Mouse (Mus musculus): Measurements from ENCODE around the gene D5Ertd579e. TPM values are rescaled to one million over a fixed set of nuclear protein-coding genes. Genes with fewer than 3 reads are reported as not detected.

D5Ertd579e gene
- polyA plus RNA-seq (2012; ENCODE audit: insufficient read depth, low replicate concordance) = 3.7 and 4.2 TPM in 2 replicates

DNA sequence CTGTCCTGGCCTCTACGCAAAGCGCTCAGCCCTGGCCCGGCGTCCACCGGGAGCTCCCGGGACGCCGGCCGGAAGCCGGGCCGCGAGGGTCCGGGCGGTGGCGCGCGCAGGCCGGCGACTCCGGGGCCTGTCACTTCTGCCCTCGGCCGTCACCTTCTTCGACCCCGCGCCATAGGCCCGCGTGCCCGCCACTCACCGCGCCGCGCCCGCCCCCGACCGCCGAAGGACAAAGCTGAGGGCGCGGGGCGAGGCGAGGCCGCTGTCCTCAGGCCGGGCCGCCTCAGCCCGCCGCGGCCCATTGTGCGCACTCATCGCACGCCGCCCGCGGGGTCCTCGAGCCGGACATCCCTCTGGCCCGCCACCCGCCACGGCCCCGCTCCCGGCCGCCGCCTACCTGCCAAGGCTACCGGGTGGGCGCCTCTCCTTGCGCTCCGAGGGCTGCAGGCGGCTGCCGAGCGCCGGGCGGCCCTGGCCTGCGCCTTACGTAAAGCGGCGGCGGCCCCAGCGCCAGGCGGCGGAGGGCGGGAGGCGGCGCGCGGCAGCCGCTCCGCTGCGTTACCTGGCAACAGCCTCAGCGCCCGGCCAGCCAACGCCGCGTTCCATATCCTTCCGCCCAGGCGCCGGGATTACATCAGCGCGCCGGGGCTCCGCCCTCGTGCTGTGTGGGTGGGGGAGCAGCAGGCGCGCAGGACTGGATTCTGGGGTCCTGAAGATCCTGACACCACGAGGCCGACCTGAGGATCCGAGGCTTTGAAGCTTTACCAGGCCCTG is at the start of gene D5Ertd579e:
D5Ertd579e (minus strand) TSS at position 564 of the 771 bp plus-strand sequence.
- Histone ChIP-seq H3K4me3 (replicated peaks) (peak within 1 kb of the TSS; percentile 91), H3K9me3 (no peaks in the 10 kb centered on the region), H3K36me3 (replicated peaks; ENCODE audit: low read length) (peaks cover 28% of the 10 kb centered on the region), H3K4me1 (peaks cover 77% of the 10 kb centered on the region), H3K27me3 (replicated peaks) (no peaks in the 10 kb centered on the region)
- TF ChIP-seq FLI1 (IDR thresholded peaks at IDR 0.05; ENCODE audit: low read length) (no peak), GATA1 (IDR thresholded peaks at IDR 0.05; ENCODE audit: borderline replicate concordance, low read length) (no peak)

DNA sequence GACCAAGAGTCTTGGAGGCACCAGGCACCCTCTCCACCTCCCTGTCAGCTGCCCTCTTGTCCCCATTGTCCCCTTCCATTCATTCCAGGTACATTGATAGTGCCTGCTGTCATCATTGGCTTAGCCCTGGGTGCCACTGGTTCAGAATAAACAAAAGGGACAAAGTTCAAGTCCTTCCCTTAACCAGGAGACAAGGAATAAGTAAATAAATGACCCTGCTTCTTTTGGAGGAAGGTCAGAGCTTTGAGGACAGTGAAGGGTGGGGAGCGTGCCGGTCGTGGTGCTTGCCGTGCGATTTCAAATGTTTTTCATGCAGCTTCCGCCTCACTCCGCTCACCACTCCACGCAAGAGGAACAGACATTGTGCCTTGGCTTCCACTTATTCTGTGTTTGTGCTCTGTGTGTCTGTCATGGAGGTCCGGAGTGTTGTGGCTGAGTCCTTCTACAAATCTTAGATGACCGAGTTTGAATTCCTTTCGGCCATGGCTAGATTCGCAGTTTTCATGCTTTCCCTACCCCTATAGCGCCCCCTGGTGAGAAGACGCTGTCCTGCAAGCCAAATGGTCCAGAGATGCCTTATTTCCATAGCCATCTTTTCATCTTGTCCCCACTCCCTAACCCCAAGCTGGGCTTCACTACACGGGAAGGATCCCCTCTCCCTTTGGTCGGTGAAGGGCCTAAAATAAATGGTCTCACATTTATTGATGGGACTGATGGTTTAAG is 46.5 kb upstream of the D5Ertd579e start:
- TF ChIP-seq GATA1 (IDR thresholded peaks at IDR 0.05; ENCODE audit: borderline replicate concordance, low read length) (no peak), FLI1 (IDR thresholded peaks at IDR 0.05; ENCODE audit: low read length) (no peak)
- peaks cover 21% of the 10 kb centered on the region for H3K36me3 ChIP-seq (replicated peaks; ENCODE audit: low read length)
- H3K27me3 ChIP-seq (replicated peaks) = no peaks in the 10 kb centered on the region
- H3K4me1 ChIP-seq = peaks cover 81% of the 10 kb centered on the region
- no peaks in the 10 kb centered on the region for H3K9me3 ChIP-seq
- H3K4me3 ChIP-seq (replicated peaks) = peak overlapping the region; percentile 86

DNA sequence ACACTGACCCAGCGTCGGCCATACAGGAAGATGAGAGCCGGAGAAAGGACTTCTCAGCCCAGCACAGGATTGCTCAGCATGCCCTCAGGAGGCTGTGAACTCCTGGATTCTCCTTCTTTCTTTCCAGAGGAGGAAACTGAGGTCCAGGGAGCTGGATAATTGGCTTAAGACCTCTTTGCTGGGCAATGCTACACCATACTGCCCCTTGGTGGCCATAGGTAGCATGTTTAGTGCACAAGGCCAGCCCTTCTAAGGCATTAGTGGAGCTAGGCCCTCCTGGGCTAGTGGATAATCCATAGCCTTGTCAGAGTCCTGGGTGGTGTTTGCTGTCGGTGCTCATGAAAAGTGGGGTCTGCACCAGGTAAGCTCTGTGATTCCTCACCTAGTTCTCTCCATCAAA is 44.0 kb upstream of the D5Ertd579e start:
- peaks cover 5% of the 10 kb centered on the region for H3K27me3 ChIP-seq (replicated peaks)
- no peaks in the 10 kb centered on the region for H3K9me3 ChIP-seq
- H3K36me3 ChIP-seq (replicated peaks; ENCODE audit: low read length) = peaks cover 3% of the 10 kb centered on the region
- peaks cover 86% of the 10 kb centered on the region for H3K4me1 ChIP-seq
- H3K4me3 ChIP-seq (replicated peaks) = no peak overlapping the region
- no peak for TF ChIP-seq GATA1 (IDR thresholded peaks at IDR 0.05; ENCODE audit: borderline replicate concordance, low read length)
- TF ChIP-seq FLI1 (IDR thresholded peaks at IDR 0.05; ENCODE audit: low read length) = no peak

DNA sequence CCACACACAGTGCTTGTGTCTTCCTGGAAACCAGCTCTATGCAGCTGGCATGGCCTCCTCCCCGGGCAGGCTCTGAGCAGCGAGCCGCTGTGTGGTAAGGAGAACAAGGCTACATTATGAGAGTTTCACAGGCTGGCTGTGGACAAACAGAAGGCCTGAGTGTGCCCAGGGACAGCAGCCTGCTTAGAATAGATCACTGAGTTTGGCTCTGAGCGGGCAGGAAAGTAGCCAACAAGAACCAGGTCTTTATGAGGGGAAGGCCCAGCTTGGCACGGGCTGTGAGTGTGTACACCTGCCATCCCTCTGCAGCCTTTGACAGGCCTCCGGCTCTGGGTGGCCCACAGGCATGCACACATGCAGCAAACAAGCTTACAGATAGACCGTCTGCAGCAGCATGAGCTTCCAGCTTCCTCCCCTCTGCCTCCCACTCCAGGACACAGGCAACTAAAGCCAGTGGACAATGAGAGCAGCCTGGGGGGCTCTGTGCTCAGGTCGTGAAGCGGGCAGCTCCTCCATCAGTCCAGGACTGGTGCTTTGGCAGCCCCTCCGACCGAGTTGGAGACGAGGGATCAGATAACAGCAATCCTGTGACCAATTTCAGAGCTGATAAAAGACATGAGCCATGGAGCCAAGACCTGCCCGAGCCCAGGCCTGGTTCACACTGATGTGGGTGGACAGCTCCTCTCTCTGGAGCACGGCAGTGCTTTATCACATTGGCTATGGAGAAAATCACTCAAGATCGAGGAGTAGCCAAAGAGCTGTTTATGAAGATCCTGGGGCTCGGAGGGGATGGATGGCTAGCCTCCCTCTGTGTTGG is 43.2 kb upstream of the D5Ertd579e start:
- Histone ChIP-seq H3K4me3 (replicated peaks) (no peak overlapping the region), H3K36me3 (replicated peaks; ENCODE audit: low read length) (no peaks in the 10 kb centered on the region), H3K9me3 (no peaks in the 10 kb centered on the region), H3K27me3 (replicated peaks) (peaks cover 5% of the 10 kb centered on the region), H3K4me1 (peaks cover 81% of the 10 kb centered on the region)
- no peak for TF ChIP-seq GATA1 (IDR thresholded peaks at IDR 0.05; ENCODE audit: borderline replicate concordance, low read length)
- TF ChIP-seq FLI1 (IDR thresholded peaks at IDR 0.05; ENCODE audit: low read length) = no peak

DNA sequence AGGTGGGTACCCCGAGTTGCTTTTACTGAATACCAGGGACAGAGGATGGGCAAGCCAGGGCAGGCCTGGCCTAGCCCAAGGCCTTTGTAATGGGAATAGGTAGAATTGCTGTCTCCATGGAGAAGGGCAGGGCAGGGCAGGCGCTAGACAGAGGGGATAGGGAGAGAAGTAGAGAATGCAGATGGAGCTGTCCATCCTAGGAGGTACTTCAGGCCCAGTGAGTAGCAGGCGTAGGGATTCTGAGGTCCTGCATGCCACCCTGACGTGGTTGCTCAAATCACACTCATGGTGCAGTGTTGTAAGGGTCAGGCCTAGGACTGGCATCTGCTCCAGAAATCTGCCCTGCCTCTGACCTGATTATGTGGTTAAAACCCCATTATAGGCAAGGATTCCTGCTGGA is 41.9 kb upstream of the D5Ertd579e start:
- H3K27me3 ChIP-seq (replicated peaks) = peaks cover 7% of the 10 kb centered on the region
- no peaks in the 10 kb centered on the region for H3K9me3 ChIP-seq
- no peaks in the 10 kb centered on the region for H3K36me3 ChIP-seq (replicated peaks; ENCODE audit: low read length)
- peaks cover 86% of the 10 kb centered on the region for H3K4me1 ChIP-seq
- peak overlapping the region; percentile 47 for H3K4me3 ChIP-seq (replicated peaks)
- TF ChIP-seq FLI1 (IDR thresholded peaks at IDR 0.05; ENCODE audit: low read length) (no peak), GATA1 (IDR thresholded peaks at IDR 0.05; ENCODE audit: borderline replicate concordance, low read length) (no peak)

DNA sequence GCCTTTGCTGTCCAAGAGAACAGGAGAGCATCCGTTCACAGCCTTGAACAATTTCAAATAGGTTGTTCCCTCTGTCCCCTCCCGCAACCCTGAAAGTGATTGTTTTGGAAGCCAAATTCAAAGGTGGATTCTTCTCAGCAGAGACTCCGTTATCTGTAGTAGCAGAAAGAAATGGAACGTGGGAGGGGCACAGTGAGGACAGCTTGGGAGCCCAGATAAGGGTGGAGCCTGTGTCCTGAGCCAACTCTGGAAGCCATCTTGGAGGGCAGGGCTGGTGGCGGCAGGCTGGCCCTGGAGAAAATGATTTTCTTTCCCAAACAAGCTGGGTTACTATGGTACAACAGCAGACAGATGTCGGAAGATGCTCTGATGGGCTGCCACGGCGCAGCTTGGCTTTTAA is 40.2 kb upstream of the D5Ertd579e start:
- TF ChIP-seq GATA1 (IDR thresholded peaks at IDR 0.05; ENCODE audit: borderline replicate concordance, low read length) (peak; percentile 31; the same call in 1 of the 3 replicates), FLI1 (IDR thresholded peaks at IDR 0.05; ENCODE audit: low read length) (no peak)
- Histone ChIP-seq H3K4me1 (peaks cover 88% of the 10 kb centered on the region), H3K27me3 (replicated peaks) (peaks cover 11% of the 10 kb centered on the region), H3K4me3 (replicated peaks) (peak overlapping the region; percentile 20), H3K36me3 (replicated peaks; ENCODE audit: low read length) (no peaks in the 10 kb centered on the region), H3K9me3 (no peaks in the 10 kb centered on the region)

DNA sequence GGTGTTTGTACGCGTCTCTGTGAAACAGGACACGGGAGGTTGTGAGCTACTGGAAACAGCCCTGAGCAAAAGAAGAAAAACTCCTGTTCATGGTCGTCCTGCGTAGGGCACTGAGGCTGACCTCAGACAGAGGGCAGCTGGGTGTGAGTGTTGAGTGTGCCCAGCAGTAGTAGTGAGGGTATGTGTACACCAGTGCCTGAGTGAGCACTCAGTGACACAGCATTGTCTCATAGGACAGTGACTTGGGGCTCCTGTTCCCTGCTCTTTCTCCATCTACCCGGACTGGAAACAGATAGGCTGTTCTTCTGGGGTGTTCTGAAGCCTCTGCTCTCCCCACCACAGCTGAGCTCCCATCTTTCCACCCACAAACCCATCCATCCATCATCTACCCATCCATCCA is 39.3 kb upstream of the D5Ertd579e start:
- H3K27me3 ChIP-seq (replicated peaks) = peaks cover 11% of the 10 kb centered on the region
- no peaks in the 10 kb centered on the region for H3K9me3 ChIP-seq
- no peak for TF ChIP-seq GATA1 (IDR thresholded peaks at IDR 0.05; ENCODE audit: borderline replicate concordance, low read length)
- no peak for TF ChIP-seq FLI1 (IDR thresholded peaks at IDR 0.05; ENCODE audit: low read length)
- no peaks in the 10 kb centered on the region for H3K36me3 ChIP-seq (replicated peaks; ENCODE audit: low read length)
- peak overlapping the region; percentile 76 for H3K4me3 ChIP-seq (replicated peaks)
- peaks cover 88% of the 10 kb centered on the region for H3K4me1 ChIP-seq

DNA sequence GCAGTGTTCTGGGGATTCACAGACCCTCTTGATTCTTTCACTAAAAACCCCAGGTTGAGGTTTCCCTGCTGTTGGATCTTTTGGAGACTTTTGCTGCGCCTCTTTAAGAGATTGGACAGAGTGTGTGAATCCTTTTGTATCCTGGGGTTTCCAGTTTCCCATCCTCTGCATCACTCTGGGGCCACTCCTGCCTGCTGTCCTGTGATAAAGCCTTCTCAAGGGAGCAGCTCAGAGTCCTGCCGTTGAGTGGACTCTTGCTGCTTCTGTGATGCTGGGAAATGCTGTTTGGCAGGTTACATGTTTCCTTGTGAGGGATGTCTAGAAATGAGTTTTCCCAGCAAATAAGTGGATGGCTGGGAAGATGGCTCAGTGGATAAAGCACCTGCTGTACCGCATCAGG is 37.6 kb upstream of the D5Ertd579e start:
- no peaks in the 10 kb centered on the region for H3K36me3 ChIP-seq (replicated peaks; ENCODE audit: low read length)
- H3K4me3 ChIP-seq (replicated peaks) = peak overlapping the region; percentile 12
- TF ChIP-seq FLI1 (IDR thresholded peaks at IDR 0.05; ENCODE audit: low read length) (no peak), GATA1 (IDR thresholded peaks at IDR 0.05; ENCODE audit: borderline replicate concordance, low read length) (no peak)
- H3K27me3 ChIP-seq (replicated peaks) = peaks cover 16% of the 10 kb centered on the region
- peaks cover 88% of the 10 kb centered on the region for H3K4me1 ChIP-seq
- no peaks in the 10 kb centered on the region for H3K9me3 ChIP-seq

DNA sequence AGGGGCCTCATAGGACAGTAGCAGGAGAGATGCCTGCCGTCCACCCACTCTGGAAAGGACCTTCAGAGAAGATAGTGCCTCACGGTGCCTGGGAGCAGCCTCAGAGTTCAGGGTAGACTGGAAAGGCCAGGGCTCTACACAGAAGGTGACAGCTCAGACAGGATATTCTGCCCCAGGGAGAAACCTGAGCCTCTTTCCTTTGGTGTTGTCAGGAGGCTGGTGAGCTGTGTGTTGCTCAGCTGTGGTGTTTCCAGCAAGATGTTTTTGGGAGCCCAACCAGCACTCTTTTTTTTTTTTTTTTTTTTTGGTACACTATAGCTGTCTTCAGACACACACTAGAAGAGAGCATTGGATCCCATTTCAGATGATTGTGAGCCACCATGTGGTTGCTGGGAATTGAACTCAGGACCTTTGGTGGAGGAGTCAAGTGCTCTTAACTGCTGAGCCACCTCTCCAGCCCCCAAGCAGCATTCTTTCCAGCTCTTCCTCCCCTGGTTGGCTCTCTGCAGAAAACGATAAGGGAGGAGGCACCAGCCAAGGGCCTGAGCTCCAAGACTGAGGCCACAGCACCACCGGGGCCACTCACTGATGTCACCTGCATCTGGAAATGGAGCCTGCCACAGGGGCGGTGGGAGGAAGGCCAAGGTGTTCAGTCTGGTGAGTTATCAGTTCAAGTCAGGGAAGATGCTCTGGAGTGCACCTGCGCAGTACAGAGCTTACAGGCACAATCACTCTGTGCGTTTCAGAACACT is 36.3 kb upstream of the D5Ertd579e start:
- Histone ChIP-seq H3K36me3 (replicated peaks; ENCODE audit: low read length) (no peaks in the 10 kb centered on the region), H3K27me3 (replicated peaks) (peaks cover 16% of the 10 kb centered on the region), H3K4me1 (peaks cover 88% of the 10 kb centered on the region), H3K9me3 (no peaks in the 10 kb centered on the region), H3K4me3 (replicated peaks) (no peak overlapping the region)
- no peak for TF ChIP-seq FLI1 (IDR thresholded peaks at IDR 0.05; ENCODE audit: low read length)
- no peak for TF ChIP-seq GATA1 (IDR thresholded peaks at IDR 0.05; ENCODE audit: borderline replicate concordance, low read length)

Measured in megakaryocyte, embryonic 14.5 days (primary cell).